Mouse (Mus musculus): ENCODE results near the gene Wdr62. TPM values are rescaled to one million over a fixed set of nuclear protein-coding genes. Genes with fewer than 3 reads are reported as not detected.

Gene Wdr62
- total and polyA plus RNA-seq, 2 experiments from 2014 or later = 2.7 to 3.2 TPM

DNA sequence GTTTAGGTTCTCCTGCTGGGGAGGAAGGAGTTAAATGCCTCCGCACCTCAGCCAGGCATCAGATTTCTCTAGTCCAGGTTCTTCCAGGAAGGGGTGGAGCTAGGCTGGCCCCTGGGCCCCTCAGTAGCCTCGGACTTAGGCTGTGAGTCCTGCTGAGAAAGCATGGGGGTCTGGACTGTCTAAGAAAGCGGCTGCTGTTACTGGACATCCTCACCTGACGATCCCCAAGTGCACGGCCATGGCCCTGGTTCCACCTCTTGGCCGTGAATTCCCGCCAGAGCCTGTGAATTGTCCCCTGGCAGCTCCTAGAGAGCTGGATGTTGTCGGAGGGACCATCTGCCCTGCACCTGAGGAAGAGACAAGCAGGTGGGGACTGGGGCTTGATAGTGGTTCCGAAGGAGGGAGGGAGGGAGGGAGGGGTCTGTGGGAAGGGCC lies 34.5 kb upstream of the Wdr62 start, which contains the start of gene Syne4:
Syne4 (plus strand) TSS at position 87 of the 435 bp plus-strand sequence.
- TF ChIP-seq CTCF (IDR thresholded peaks at IDR 0.05; ENCODE audit: low read depth) = no peak
- Histone ChIP-seq H3K9ac (no peak within 1 kb of the TSS), H3K4me3 (ENCODE audit: low read depth, low read length) (no peak within 1 kb of the TSS), H3K4me1 (ENCODE audit: insufficient read depth) (0 out of 2 replicates have a peak, but pooled peaks cover 4% of the 10 kb centered on the region), H3K27ac (ENCODE audit: low read depth, low read length) (no peak within 1 kb of the TSS), H3K36me3 (ENCODE audit: insufficient read depth) (0 out of 2 replicates have a peak, but pooled peaks cover 2% of the 10 kb centered on the region), H3K27me3 (ENCODE audit: insufficient read depth, low read length) (no peaks in the 10 kb centered on the region), H3K9me3 (ENCODE audit: low read length) (no peaks in the 10 kb centered on the region), H3K4me2 (ENCODE audit: low read depth) (no peak within 1 kb of the TSS)
- no peak for DNase-seq
- WGBS = 6% methylated on average over 9 of the region's 9 CpGs
- no peak for ATAC-seq

DNA sequence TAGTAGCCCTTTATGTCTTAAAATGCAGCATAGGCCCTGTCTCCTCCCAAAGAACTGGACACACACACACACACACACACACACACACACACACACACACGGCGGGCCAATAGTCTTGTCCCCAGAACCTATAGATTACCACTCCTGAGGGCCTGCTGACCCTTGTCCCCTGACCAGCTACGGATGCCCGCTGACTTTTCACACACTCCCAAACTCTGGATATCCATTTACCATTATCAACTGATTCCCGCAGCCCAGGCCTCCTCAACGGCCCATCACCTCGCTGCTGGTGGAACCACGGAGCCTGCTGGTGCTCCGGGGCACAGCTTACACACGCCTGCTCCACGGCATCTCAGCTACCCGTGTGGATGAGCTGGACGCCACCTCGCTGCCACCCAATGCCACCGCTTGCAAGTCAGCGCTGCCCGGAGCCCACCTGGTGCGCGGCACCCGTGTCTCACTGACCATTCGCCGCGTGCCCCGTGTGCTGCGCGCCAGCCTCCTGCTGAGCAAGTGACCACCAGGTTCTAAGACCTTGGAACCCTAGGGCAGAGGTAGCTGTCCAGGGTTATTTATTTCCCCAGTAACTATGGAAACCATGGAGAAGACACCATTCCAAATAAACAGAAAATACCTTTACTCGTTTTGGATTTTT lies 33.6 kb upstream of the Wdr62 start:
- Histone ChIP-seq H3K9me3 (ENCODE audit: low read length) (no peaks in the 10 kb centered on the region), H3K9ac (no peak overlapping the region), H3K4me2 (ENCODE audit: low read depth) (no peak overlapping the region), H3K4me3 (ENCODE audit: low read depth, low read length) (no peak overlapping the region), H3K36me3 (ENCODE audit: insufficient read depth) (0 out of 2 replicates have a peak, but pooled peaks cover 2% of the 10 kb centered on the region), H3K4me1 (ENCODE audit: insufficient read depth) (0 out of 2 replicates have a peak, but pooled peaks cover 5% of the 10 kb centered on the region), H3K27me3 (ENCODE audit: insufficient read depth, low read length) (no peaks in the 10 kb centered on the region), H3K27ac (ENCODE audit: low read depth, low read length) (no peak overlapping the region)
- TF ChIP-seq CTCF (IDR thresholded peaks at IDR 0.05; ENCODE audit: low read depth) = no peak
- ATAC-seq (no peak), DNase-seq (no peak)
- WGBS = 53% methylated on average over 27 of the region's 27 CpGs

DNA sequence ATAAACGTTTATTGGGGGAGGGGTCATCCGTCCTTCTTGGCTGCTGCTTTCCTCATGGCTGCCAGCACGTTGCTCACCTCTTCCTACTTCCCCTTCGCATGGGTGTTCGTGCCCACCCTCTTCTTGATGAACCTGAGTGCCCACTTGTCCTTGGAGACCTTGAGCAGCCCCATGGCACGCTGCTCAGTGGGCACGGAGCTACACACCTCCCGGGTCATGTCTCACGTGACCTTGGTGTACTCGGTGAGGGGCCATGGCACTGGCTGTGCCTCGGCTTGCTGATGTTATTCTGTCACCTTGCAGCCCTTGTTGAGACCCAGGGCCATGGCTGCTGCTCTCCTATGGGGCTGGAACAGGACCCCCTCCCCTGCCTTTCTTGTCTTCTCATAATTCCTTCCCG lies 29.9 kb upstream of the Wdr62 start:
- peaks cover 26% of the 10 kb centered on the region for H3K36me3 ChIP-seq (ENCODE audit: insufficient read depth)
- 91% methylated on average over 12 of the region's 12 CpGs for WGBS
- TF ChIP-seq CTCF (IDR thresholded peaks at IDR 0.05; ENCODE audit: low read depth) = no peak
- no peak overlapping the region for H3K9ac ChIP-seq
- H3K4me3 ChIP-seq (ENCODE audit: low read depth, low read length) = no peak overlapping the region
- H3K4me2 ChIP-seq (ENCODE audit: low read depth) = no peak overlapping the region
- H3K27me3 ChIP-seq (ENCODE audit: insufficient read depth, low read length) = no peaks in the 10 kb centered on the region
- no peaks in the 10 kb centered on the region for H3K9me3 ChIP-seq (ENCODE audit: low read length)
- H3K27ac ChIP-seq (ENCODE audit: low read depth, low read length) = no peak overlapping the region
- H3K4me1 ChIP-seq (ENCODE audit: insufficient read depth) = 0 out of 2 replicates have a peak, but pooled peaks cover 9% of the 10 kb centered on the region
- DNase-seq (no peak), ATAC-seq (no peak)

DNA sequence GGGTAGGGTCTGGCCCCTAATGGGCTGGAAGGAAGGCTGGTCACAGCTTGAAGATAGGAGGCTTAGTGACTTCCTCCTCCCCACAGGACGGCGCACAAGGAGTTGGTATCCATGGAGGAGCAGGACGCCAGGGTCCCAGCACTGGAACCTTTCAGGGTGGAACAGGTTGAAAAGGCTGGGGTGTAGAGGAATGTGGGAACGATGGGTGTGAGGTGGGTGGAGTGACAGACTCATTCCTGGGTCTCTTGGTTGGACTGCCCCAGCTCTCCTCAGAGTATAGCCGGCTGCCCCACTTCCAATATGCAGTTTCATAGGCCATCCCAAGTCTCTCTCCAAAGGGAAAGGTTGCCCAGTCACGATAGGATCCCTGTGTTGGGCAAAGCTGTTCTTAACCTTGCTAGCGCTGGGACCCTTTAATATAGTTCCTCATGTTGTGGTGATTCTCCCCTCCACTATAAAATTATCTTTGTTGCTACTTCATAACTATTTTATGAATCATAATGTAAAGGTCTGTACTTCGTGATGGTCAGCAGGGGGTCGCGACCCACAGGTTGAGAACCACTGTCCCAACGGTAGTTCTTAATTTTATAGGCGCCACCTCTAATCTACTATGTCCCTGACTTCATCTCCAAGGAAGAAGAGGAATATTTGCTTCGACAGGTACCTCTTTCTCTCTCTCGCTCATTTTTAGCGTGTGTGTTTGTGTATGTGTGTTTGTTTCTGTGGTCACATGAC lies 29.3 kb upstream of the Wdr62 start:
- Histone ChIP-seq H3K27ac (ENCODE audit: low read depth, low read length) (no peak overlapping the region), H3K9ac (peak overlapping the region; percentile 52), H3K4me3 (ENCODE audit: low read depth, low read length) (peak overlapping the region; percentile 66), H3K27me3 (ENCODE audit: insufficient read depth, low read length) (no peaks in the 10 kb centered on the region), H3K4me2 (ENCODE audit: low read depth) (peak overlapping the region; percentile 87), H3K4me1 (ENCODE audit: insufficient read depth) (0 out of 2 replicates have a peak, but pooled peaks cover 9% of the 10 kb centered on the region), H3K9me3 (ENCODE audit: low read length) (no peaks in the 10 kb centered on the region), H3K36me3 (ENCODE audit: insufficient read depth) (peaks cover 27% of the 10 kb centered on the region)
- no peak for TF ChIP-seq CTCF (IDR thresholded peaks at IDR 0.05; ENCODE audit: low read depth)
- DNase-seq (no peak), ATAC-seq (no peak)
- 71% methylated on average over 15 of the region's 15 CpGs for WGBS

DNA sequence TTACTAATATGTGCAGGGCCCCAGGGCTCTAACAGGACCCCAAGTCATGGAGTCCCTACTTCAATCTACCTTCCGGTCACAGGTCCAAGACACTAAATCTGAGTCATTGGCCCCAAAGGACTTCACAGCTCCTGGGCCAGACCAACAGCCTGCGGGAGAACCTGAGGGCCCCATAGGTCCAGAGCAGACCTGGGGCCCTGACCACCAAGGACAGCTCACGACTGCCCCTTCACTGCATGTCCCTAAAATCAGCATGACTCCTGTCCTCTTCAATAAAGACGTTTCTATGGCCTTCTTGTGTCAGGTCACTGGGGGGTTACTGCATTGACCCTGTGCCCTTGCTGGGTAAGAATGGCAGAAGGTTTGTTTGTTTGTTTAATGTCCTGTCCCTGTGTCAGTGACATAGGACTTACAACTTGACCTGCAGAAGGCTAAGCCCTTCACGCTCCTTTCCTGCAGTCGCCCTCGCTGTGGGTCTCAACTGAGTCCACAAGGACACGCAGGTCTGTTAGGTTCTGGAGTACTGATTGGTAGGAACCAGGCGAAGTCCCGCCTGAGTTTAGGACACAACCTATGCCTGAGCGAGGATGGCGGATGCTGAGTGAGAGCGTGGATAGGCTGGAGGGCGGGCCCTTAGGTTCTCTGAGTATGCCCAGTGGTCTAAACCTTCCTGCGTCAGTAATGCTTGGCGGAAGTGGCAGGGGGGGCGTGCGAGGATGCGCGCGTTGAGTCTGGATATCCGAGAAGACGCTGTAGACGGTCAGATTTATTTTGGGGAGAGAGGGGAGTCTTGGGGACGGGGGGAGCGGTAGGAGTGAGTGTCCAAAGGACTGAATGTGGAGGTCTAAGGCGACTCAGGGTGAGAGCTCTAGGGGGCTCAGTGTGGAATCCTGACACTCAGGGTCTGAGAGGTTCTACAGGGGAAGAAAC lies 28.1 kb upstream of the Wdr62 start, which contains the start of gene Alkbh6:
Alkbh6 (plus strand) TSS at position 642 of the 930 bp plus-strand sequence.
- ATAC-seq (peak; percentile 100), DNase-seq (peak; percentile 97)
- Histone ChIP-seq H3K36me3 (ENCODE audit: insufficient read depth) (peaks cover 31% of the 10 kb centered on the region), H3K4me3 (ENCODE audit: low read depth, low read length) (peak within 1 kb of the TSS; percentile 66), H3K27me3 (ENCODE audit: insufficient read depth, low read length) (no peaks in the 10 kb centered on the region), H3K4me2 (ENCODE audit: low read depth) (peak within 1 kb of the TSS; percentile 87), H3K4me1 (ENCODE audit: insufficient read depth) (0 out of 2 replicates have a peak, but pooled peaks cover 9% of the 10 kb centered on the region), H3K27ac (ENCODE audit: low read depth, low read length) (peak within 1 kb of the TSS; percentile 74), H3K9me3 (ENCODE audit: low read length) (no peaks in the 10 kb centered on the region), H3K9ac (peak within 1 kb of the TSS; percentile 52)
- peak; percentile 20; the same call in 1 of the 2 replicates for TF ChIP-seq CTCF (IDR thresholded peaks at IDR 0.05; ENCODE audit: low read depth)
- WGBS = 4% methylated on average over 27 of the region's 27 CpGs

DNA sequence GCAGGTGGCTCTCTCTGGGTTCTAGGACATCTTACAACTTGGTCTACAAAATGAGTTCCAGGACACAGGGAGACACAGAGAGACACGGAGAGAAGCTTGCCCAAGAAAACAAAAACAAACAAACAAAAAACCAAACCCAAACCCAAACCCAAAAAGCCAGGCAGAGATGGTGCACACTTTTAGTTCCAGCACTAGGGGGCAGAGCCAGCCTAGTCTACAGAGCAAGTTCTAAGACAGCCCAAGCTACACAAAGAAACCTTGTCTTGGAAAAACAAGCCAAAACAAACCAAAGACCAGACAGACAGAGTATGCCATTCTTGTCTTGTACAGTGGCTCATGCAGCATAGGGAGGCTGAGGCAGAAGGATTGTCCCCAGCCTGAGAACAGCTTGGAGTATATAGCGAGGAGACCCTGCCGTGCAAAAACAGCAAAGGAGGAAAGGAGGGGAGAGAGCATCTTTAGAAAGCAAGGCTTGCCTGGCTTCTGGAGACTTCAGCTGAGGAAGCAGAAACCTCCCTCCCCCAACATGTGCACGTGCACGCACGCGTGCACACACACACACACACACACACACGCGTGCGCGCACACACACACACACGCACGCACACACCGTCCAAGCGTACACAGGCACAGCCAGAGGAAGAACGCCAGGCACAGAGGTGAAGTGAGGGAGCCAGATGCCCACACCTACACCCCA lies 26.0 kb upstream of the Wdr62 start:
- no peak overlapping the region for H3K4me3 ChIP-seq (ENCODE audit: low read depth, low read length)
- ATAC-seq = no peak
- H3K9ac ChIP-seq = no peak overlapping the region
- no peaks in the 10 kb centered on the region for H3K27me3 ChIP-seq (ENCODE audit: insufficient read depth, low read length)
- no peak for DNase-seq
- H3K36me3 ChIP-seq (ENCODE audit: insufficient read depth) = peaks cover 52% of the 10 kb centered on the region
- H3K27ac ChIP-seq (ENCODE audit: low read depth, low read length) = peak overlapping the region; percentile 57; the same call in 1 of the 2 replicates
- TF ChIP-seq CTCF (IDR thresholded peaks at IDR 0.05; ENCODE audit: low read depth) = peak; percentile 51
- 91% methylated on average over 16 of the region's 16 CpGs for WGBS
- H3K4me2 ChIP-seq (ENCODE audit: low read depth) = no peak overlapping the region
- H3K9me3 ChIP-seq (ENCODE audit: low read length) = no peaks in the 10 kb centered on the region
- H3K4me1 ChIP-seq (ENCODE audit: insufficient read depth) = 0 out of 2 replicates have a peak, but pooled peaks cover 9% of the 10 kb centered on the region
